Mouse (Mus musculus) neural tube, embryonic 13.5 days (tissue): ENCODE results near the gene Foxc1. TPM values are rescaled to one million over a fixed set of nuclear protein-coding genes. Genes with fewer than 3 reads are reported as not detected.

Experiments
- ATAC-seq: fragments of 200-750 bp; cut with Nextera tagmentation; 2 replicates; pipeline ENCODE4 v1.8.0; 2017; ENCODE audit warnings: low read depth, mild to moderate bottlenecking, moderate TSS enrichment, moderate library complexity
- H3K27ac ChIP-seq: fragments of 300-500 bp; sonication (generic); replicated peaks from 2 replicates; pipeline ENCODE4 v1.5.1; 2015; ENCODE audit warnings: moderate library complexity, mild to moderate bottlenecking, inconsistent platforms
- H3K27me3 ChIP-seq: fragments of 300-500 bp; sonication (generic); 2 replicates; pipeline ENCODE4 v1.6.1; 2015; ENCODE audit warnings: mild to moderate bottlenecking, inconsistent platforms
- H3K36me3 ChIP-seq: fragments of 300-500 bp; sonication (generic); 2 replicates; pipeline ENCODE4 v1.6.1; 2015; ENCODE audit warnings: mild to moderate bottlenecking, inconsistent platforms
- H3K4me1 ChIP-seq: fragments of 300-500 bp; sonication (generic); replicated peaks from 2 replicates; pipeline ENCODE4 v1.6.1; 2015; ENCODE audit warnings: inconsistent platforms
- H3K4me2 ChIP-seq: fragments of 300-500 bp; sonication (generic); 2 replicates; pipeline ENCODE4 v1.6.1; 2015; ENCODE audit warnings: inconsistent platforms, mild to moderate bottlenecking, moderate library complexity
- H3K4me3 ChIP-seq: fragments of 300-500 bp; sonication (generic); 2 replicates; pipeline ENCODE4 v1.5.1; 2015; ENCODE audit warnings: mild to moderate bottlenecking, inconsistent platforms
- H3K9ac ChIP-seq: fragments of 300-500 bp; sonication (generic); 2 replicates; pipeline ENCODE4 v1.6.1; 2015; ENCODE audit warnings: moderate library complexity, mild to moderate bottlenecking, inconsistent platforms
- H3K9me3 ChIP-seq: fragments of 300-500 bp; sonication (generic); 2 replicates; pipeline ENCODE4 v1.6.1; 2016; ENCODE audit warnings: inconsistent platforms
- WGBS: fragments of 180-500 bp; shearing (Covaris S2); methylation state at CpG from one replicate; pipeline ENCODE4 v1.1.7; 2015; 5-methylcytosine and 5-hydroxymethylcytosine counted together
- polyA plus RNA-seq: library from polyadenylated mRNA; unstranded; fragments of >200 nt; fragmentation: Nextera tagmentation; extraction: Ambion mirVana; gene quantifications from 2 replicates; pipeline ENCODE4 v1.2.1, GENCODE M21; 2015

Foxc1 gene
- polyA plus RNA-seq, 1 experiment from 2014 or later: 2.4 TPM

- H3K27ac ChIP-seq: peak overlapping the region; percentile 24; the same call in 1 of the 2 replicates
- H3K4me3 ChIP-seq: peak overlapping the region; percentile 27
- H3K4me2 ChIP-seq: peak overlapping the region; percentile 50
- ATAC-seq: peak; percentile 67
- no peaks in the 10 kb centered on the region for H3K9me3 ChIP-seq
- no peaks in the 10 kb centered on the region for H3K36me3 ChIP-seq
- peaks cover 27% of the 10 kb centered on the region for H3K4me1 ChIP-seq
- WGBS: 2% methylated on average over 16 of the region's 16 CpGs
- H3K9ac ChIP-seq: peak overlapping the region; percentile 66
- H3K27me3 ChIP-seq: peaks cover 75% of the 10 kb centered on the region
Observed at GRCm38 (mm10) chr13:31820587-31821017, 14.2 kb downstream of the Foxc1 start.

- H3K4me2 ChIP-seq: peak overlapping the region; percentile 50
- peak overlapping the region; percentile 27; the same call in 1 of the 2 replicates for H3K4me3 ChIP-seq
- H3K9ac ChIP-seq: peak overlapping the region; percentile 66
- no peaks in the 10 kb centered on the region for H3K36me3 ChIP-seq
- peaks cover 25% of the 10 kb centered on the region for H3K4me1 ChIP-seq
- 25% methylated on average over 6 of the region's 6 CpGs for WGBS
- peak overlapping the region; percentile 24; the same call in 1 of the 2 replicates for H3K27ac ChIP-seq
- ATAC-seq: no peak
- H3K27me3 ChIP-seq: peaks cover 70% of the 10 kb centered on the region
- no peaks in the 10 kb centered on the region for H3K9me3 ChIP-seq
Observed at GRCm38 (mm10) chr13:31821050-31821449, 14.6 kb downstream of the Foxc1 start.

DNA sequence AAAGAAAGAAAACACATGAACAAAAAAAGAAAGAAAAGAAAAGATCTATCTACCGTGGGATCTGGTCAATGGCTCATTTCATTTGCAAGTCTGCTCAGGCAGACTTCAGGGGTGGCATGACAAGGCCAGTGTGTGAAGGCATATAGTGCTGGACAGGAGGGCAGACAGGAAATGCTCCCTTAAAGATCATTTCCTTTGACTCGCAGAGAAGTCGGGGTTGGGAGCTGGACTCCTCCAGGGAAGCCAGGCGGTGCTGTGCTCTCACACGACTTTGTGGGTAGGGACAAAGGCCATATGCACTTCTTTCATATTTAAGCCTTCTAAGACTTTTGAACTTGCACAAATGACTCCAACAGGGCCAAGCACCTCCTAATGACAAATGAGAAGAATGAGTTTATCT, 16.9 kb downstream of the Foxc1 start:
- H3K27ac ChIP-seq: no peak overlapping the region
- peaks cover 49% of the 10 kb centered on the region for H3K27me3 ChIP-seq
- no peak for ATAC-seq
- no peaks in the 10 kb centered on the region for H3K36me3 ChIP-seq
- peaks cover 25% of the 10 kb centered on the region for H3K4me1 ChIP-seq
- no peaks in the 10 kb centered on the region for H3K9me3 ChIP-seq
- H3K4me3 ChIP-seq: no peak overlapping the region
- H3K9ac ChIP-seq: no peak overlapping the region
- 14% methylated on average over 5 of the region's 5 CpGs for WGBS
- no peak overlapping the region for H3K4me2 ChIP-seq

- Histone ChIP-seq H3K36me3 (no peaks in the 10 kb centered on the region), H3K9ac (no peak overlapping the region), H3K27ac (no peak overlapping the region), H3K9me3 (no peaks in the 10 kb centered on the region), H3K4me2 (no peak overlapping the region), H3K4me1 (peaks cover 25% of the 10 kb centered on the region), H3K27me3 (peaks cover 32% of the 10 kb centered on the region), H3K4me3 (no peak overlapping the region)
- ATAC-seq: no peak
- 96% methylated on average over 1 of the region's 1 CpGs for WGBS
Observed at GRCm38 (mm10) chr13:31825180-31825579, 18.7 kb downstream of the Foxc1 start.

DNA sequence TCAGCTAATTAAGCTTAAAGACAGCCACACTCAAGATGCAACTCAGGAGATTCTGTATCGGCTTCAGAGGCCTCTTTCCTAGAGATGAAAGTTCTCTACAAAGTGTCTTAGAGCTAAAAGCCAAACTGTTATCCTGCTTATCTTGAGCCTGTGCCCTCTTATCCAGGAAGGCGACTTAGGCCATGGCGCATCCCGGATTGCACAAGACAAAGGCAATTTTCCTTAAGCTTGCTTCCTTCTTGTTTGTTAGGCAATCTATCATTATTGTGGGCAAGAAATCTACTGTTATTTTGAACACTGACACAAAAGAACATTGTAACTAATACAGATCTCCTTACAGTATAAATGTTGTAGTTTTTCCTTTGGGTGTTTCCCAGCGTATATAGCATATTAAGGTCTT, 20.7 kb downstream of the Foxc1 start:
- Histone ChIP-seq H3K27me3 (peaks cover 15% of the 10 kb centered on the region), H3K9me3 (no peaks in the 10 kb centered on the region), H3K9ac (no peak overlapping the region), H3K4me2 (no peak overlapping the region), H3K36me3 (no peaks in the 10 kb centered on the region), H3K4me3 (no peak overlapping the region), H3K27ac (no peak overlapping the region), H3K4me1 (peaks cover 10% of the 10 kb centered on the region; the same call in 1 of the 2 replicates)
- no peak for ATAC-seq
- WGBS: 91% methylated on average over 5 of the region's 5 CpGs

GRCm38 (mm10) chr13:31827820-31828332, 21.4 kb downstream of the Foxc1 start:
- H3K4me1 ChIP-seq: 0 out of 2 replicates have a peak, but pooled peaks cover 4% of the 10 kb centered on the region
- H3K27ac ChIP-seq: no peak overlapping the region
- H3K4me2 ChIP-seq: no peak overlapping the region
- 62% methylated on average over 3 of the region's 3 CpGs for WGBS
- no peak for ATAC-seq
- no peak overlapping the region for H3K4me3 ChIP-seq
- no peak overlapping the region for H3K9ac ChIP-seq
- H3K9me3 ChIP-seq: no peaks in the 10 kb centered on the region
- H3K27me3 ChIP-seq: peaks cover 10% of the 10 kb centered on the region
- no peaks in the 10 kb centered on the region for H3K36me3 ChIP-seq

GRCm38 (mm10) chr13:31828446-31828845, 22.0 kb downstream of the Foxc1 start:
- Histone ChIP-seq H3K4me3 (no peak overlapping the region), H3K9ac (no peak overlapping the region), H3K27me3 (peaks cover 7% of the 10 kb centered on the region; the same call in 1 of the 2 replicates), H3K27ac (no peak overlapping the region), H3K36me3 (no peaks in the 10 kb centered on the region), H3K4me2 (no peak overlapping the region), H3K4me1 (0 out of 2 replicates have a peak, but pooled peaks cover 4% of the 10 kb centered on the region), H3K9me3 (no peaks in the 10 kb centered on the region)
- no peak for ATAC-seq
- 94% methylated on average over 4 of the region's 4 CpGs for WGBS

GRCm38 (mm10) chr13:31830332-31830731, 23.9 kb downstream of the Foxc1 start:
- no peak overlapping the region for H3K4me2 ChIP-seq
- ATAC-seq: no peak
- H3K4me1 ChIP-seq: 0 out of 2 replicates have a peak, but pooled peaks cover 4% of the 10 kb centered on the region
- no peaks in the 10 kb centered on the region for H3K36me3 ChIP-seq
- WGBS: 65% methylated on average over 9 of the region's 9 CpGs
- no peaks in the 10 kb centered on the region for H3K9me3 ChIP-seq
- no peak overlapping the region for H3K27ac ChIP-seq
- no peak overlapping the region for H3K9ac ChIP-seq
- H3K4me3 ChIP-seq: no peak overlapping the region
- H3K27me3 ChIP-seq: 0 out of 2 replicates have a peak, but pooled peaks cover 2% of the 10 kb centered on the region

DNA sequence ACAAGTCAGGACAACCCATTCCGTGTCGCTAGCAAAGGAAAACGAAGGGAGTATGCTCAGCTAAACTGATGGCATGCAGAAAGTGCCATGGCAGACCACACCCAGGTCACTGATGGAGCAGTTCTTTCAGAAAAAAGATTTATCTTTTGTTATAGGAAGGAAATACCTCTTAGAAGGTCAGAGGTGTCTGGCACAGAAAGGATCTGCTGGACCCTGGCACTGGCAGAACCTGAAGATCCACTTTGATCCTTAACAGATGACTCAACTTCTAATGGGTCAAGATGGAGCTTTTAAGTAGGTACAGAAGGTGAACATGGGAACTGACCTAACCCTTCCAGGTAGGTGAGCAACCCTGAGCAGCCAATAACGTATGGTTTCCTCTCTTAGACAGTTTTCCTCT, 29.4 kb downstream of the Foxc1 start:
- WGBS: 78% methylated on average over 4 of the region's 4 CpGs
- no peaks in the 10 kb centered on the region for H3K36me3 ChIP-seq
- H3K9me3 ChIP-seq: no peaks in the 10 kb centered on the region
- H3K27ac ChIP-seq: no peak overlapping the region
- ATAC-seq: no peak
- no peaks in the 10 kb centered on the region for H3K4me1 ChIP-seq
- no peaks in the 10 kb centered on the region for H3K27me3 ChIP-seq
- no peak overlapping the region for H3K4me2 ChIP-seq
- H3K9ac ChIP-seq: no peak overlapping the region
- no peak overlapping the region for H3K4me3 ChIP-seq

DNA sequence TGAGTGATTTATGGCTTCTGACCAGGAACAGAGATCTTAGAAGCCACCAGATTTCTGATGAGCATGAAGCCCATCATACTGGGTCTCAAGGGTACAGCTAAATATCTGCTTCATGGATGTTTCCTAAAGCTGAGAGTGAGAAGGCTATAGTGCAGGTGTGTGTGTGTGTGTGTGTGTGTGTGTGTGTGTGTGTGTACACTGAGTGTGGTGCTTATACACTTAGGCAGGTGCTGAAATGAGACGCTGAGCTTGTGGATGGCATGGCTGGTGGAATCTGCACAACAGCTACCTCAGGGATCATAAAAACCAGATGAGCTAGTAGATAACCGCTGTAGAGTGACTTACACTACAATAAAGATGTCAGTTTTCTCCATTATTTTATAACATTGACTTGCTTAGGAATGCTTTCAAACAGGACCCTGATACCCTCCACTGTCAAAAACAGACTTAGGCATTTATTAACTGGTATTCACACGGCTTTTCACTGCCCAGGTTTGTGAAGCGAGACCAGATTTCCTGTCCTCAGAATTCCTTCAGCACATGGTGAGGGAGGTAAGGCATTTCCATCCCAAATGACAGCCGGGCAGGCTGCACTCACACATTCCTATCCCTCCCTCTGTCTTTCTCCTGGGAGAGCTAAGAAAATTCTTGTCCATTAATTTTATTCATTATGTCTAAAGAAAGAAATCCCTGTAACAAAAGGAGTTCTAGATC, 43.0 kb downstream of the Foxc1 start:
- no peak overlapping the region for H3K4me2 ChIP-seq
- ATAC-seq: no peak
- WGBS: 43% methylated on average over 5 of the region's 5 CpGs
- 0 out of 2 replicates have a peak, but pooled peaks cover 6% of the 10 kb centered on the region for H3K4me1 ChIP-seq
- H3K9me3 ChIP-seq: no peaks in the 10 kb centered on the region
- H3K27ac ChIP-seq: no peak overlapping the region
- H3K36me3 ChIP-seq: no peaks in the 10 kb centered on the region
- no peaks in the 10 kb centered on the region for H3K27me3 ChIP-seq
- no peak overlapping the region for H3K4me3 ChIP-seq
- H3K9ac ChIP-seq: no peak overlapping the region

- H3K27me3 ChIP-seq: no peaks in the 10 kb centered on the region
- no peak overlapping the region for H3K4me2 ChIP-seq
- no peak for ATAC-seq
- H3K9ac ChIP-seq: no peak overlapping the region
- no peak overlapping the region for H3K4me3 ChIP-seq
- 0 out of 2 replicates have a peak, but pooled peaks cover 6% of the 10 kb centered on the region for H3K4me1 ChIP-seq
- no peaks in the 10 kb centered on the region for H3K36me3 ChIP-seq
- H3K9me3 ChIP-seq: no peaks in the 10 kb centered on the region
- 46% methylated on average over 2 of the region's 2 CpGs for WGBS
- H3K27ac ChIP-seq: no peak overlapping the region
Observed at GRCm38 (mm10) chr13:31853564-31853963, 47.1 kb downstream of the Foxc1 start.

DNA sequence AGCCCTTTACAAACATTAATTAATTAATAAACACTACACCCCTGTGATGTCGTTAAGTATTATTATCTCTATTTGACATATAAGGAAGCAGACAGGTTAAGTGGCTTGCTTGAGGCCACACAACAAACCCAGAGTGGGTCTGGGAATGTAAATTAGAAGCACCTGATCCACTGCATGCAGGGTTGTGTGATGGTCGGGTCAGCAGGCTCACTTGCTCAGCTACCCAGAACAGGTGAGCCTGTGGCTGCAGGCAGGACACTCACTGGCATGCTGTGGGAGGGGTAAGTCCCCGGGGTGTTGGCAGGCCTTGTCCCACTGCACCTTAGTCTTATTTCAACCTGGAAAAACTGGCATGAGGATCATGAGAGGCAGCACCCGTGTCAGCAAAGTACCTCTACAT, 47.6 kb downstream of the Foxc1 start:
- no peak overlapping the region for H3K9ac ChIP-seq
- H3K4me1 ChIP-seq: 0 out of 2 replicates have a peak, but pooled peaks cover 6% of the 10 kb centered on the region
- WGBS: 78% methylated on average over 4 of the region's 4 CpGs
- no peaks in the 10 kb centered on the region for H3K27me3 ChIP-seq
- no peak overlapping the region for H3K27ac ChIP-seq
- H3K4me3 ChIP-seq: no peak overlapping the region
- ATAC-seq: no peak
- H3K4me2 ChIP-seq: no peak overlapping the region
- H3K9me3 ChIP-seq: no peaks in the 10 kb centered on the region
- H3K36me3 ChIP-seq: no peaks in the 10 kb centered on the region
